Mouse (Mus musculus): ENCODE data around the gene Col15a1. TPM values are rescaled to one million over a fixed set of nuclear protein-coding genes. Genes with fewer than 3 reads are reported as not detected.
A peak's percentile ranks its signal among the peaks of the same experiment; 100 is the strongest.

Gene Col15a1
- polyA plus RNA-seq, 1 experiment = 0.18 TPM

- TF ChIP-seq MAX (IDR thresholded peaks at IDR 0.05; ENCODE audit: low read depth) = no peak
- no peak for TF ChIP-seq POLR2AphosphoS2 (IDR thresholded peaks at IDR 0.05; ENCODE audit: insufficient read length, low read depth)
- TF ChIP-seq SRF (IDR thresholded peaks at IDR 0.05; ENCODE audit: control insufficient read depth, insufficient read length, low read depth) = no peak
- TF ChIP-seq MYOG (IDR thresholded peaks at IDR 0.05; ENCODE audit: control insufficient read depth in 1 of 3, insufficient read depth in 1 of 3, insufficient read length in 2 of 3, low read depth in 2 of 3) = no peak
- TF ChIP-seq POLR2A (IDR thresholded peaks at IDR 0.05; ENCODE audit: insufficient read length, low read depth) = no peak
- TF ChIP-seq MYOD1 (IDR thresholded peaks at IDR 0.05; ENCODE audit: control insufficient read depth in 1 of 3, insufficient read length in 2 of 3, low read depth in 2 of 3) = no peak
- TF ChIP-seq E2F4 (IDR thresholded peaks at IDR 0.05; ENCODE audit: insufficient read depth) = no peak
- TF ChIP-seq TCF3 (IDR thresholded peaks at IDR 0.05; ENCODE audit: insufficient read length, low read depth) = no peak
- no peak for TF ChIP-seq CEBPB (IDR thresholded peaks at IDR 0.05; ENCODE audit: insufficient read depth, poor library complexity, severe bottlenecking)
- TF ChIP-seq TCF12 (IDR thresholded peaks at IDR 0.05; ENCODE audit: insufficient read depth, poor library complexity, severe bottlenecking) = no peak
- no peak for TF ChIP-seq USF1 (IDR thresholded peaks at IDR 0.05; ENCODE audit: low read depth)
- no peak for TF ChIP-seq REST (IDR thresholded peaks at IDR 0.05; ENCODE audit: insufficient read depth, insufficient read length)
- H3K79me2 ChIP-seq (ENCODE audit: control insufficient read depth, insufficient read depth) = no peaks in the 10 kb centered on the region
- H3K27me3 ChIP-seq (ENCODE audit: control insufficient read depth, insufficient read depth, insufficient read length) = peaks cover 18% of the 10 kb centered on the region
- no peak overlapping the region for H3K4me3 ChIP-seq
- no peak overlapping the region for H3K4me2 ChIP-seq (ENCODE audit: low read depth)
- no peaks in the 10 kb centered on the region for H3K36me3 ChIP-seq (ENCODE audit: control insufficient read depth, insufficient read depth)
- H3ac ChIP-seq (ENCODE audit: control insufficient read depth, insufficient read length) = no peak overlapping the region
Observed at GRCm38 (mm10) chr4:47330378-47331052, 122.6 kb downstream of the Col15a1 start.

DNA sequence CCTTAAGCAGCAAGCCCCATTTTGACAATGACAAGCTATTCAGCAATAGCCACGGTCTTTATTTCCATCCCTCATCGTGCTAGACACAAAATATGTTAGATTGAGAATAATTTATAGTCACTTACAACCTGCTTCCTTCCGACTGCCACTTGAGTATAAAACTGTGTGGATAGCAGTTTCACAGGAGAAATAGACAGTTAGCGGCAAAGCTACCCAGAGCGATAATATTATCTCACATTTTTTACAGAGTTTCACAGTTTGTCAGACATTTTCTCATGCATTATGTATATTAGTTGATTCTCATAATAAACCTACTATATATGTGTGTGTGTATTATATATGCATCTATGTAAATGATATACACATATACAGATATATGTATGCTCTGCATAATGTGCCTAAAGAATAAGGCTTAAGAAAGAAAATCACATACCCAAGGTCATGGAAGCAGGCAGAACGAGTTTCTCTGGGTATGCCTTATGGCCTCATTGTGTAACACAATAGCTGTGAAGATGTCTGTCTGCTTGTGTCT, 124.9 kb downstream of the Col15a1 start:
- Histone ChIP-seq H3K4me2 (ENCODE audit: low read depth) (no peak overlapping the region), H3K79me2 (ENCODE audit: control insufficient read depth, insufficient read depth) (no peaks in the 10 kb centered on the region), H3ac (ENCODE audit: control insufficient read depth, insufficient read length) (no peak overlapping the region), H3K36me3 (ENCODE audit: control insufficient read depth, insufficient read depth) (no peaks in the 10 kb centered on the region), H3K27me3 (ENCODE audit: control insufficient read depth, insufficient read depth, insufficient read length) (peaks cover 18% of the 10 kb centered on the region), H3K4me3 (no peak overlapping the region)
- TF ChIP-seq MYOG (IDR thresholded peaks at IDR 0.05; ENCODE audit: control insufficient read depth in 1 of 3, insufficient read depth in 1 of 3, insufficient read length in 2 of 3, low read depth in 2 of 3) = no peak
- no peak for TF ChIP-seq CEBPB (IDR thresholded peaks at IDR 0.05; ENCODE audit: insufficient read depth, poor library complexity, severe bottlenecking)
- TF ChIP-seq MAX (IDR thresholded peaks at IDR 0.05; ENCODE audit: low read depth) = no peak
- TF ChIP-seq USF1 (IDR thresholded peaks at IDR 0.05; ENCODE audit: low read depth) = no peak
- no peak for TF ChIP-seq MYOD1 (IDR thresholded peaks at IDR 0.05; ENCODE audit: control insufficient read depth in 1 of 3, insufficient read length in 2 of 3, low read depth in 2 of 3)
- no peak for TF ChIP-seq TCF3 (IDR thresholded peaks at IDR 0.05; ENCODE audit: insufficient read length, low read depth)
- TF ChIP-seq E2F4 (IDR thresholded peaks at IDR 0.05; ENCODE audit: insufficient read depth) = no peak
- TF ChIP-seq REST (IDR thresholded peaks at IDR 0.05; ENCODE audit: insufficient read depth, insufficient read length) = no peak
- no peak for TF ChIP-seq TCF12 (IDR thresholded peaks at IDR 0.05; ENCODE audit: insufficient read depth, poor library complexity, severe bottlenecking)
- no peak for TF ChIP-seq SRF (IDR thresholded peaks at IDR 0.05; ENCODE audit: control insufficient read depth, insufficient read length, low read depth)
- TF ChIP-seq POLR2A (IDR thresholded peaks at IDR 0.05; ENCODE audit: insufficient read length, low read depth) = no peak
- no peak for TF ChIP-seq POLR2AphosphoS2 (IDR thresholded peaks at IDR 0.05; ENCODE audit: insufficient read length, low read depth)

DNA sequence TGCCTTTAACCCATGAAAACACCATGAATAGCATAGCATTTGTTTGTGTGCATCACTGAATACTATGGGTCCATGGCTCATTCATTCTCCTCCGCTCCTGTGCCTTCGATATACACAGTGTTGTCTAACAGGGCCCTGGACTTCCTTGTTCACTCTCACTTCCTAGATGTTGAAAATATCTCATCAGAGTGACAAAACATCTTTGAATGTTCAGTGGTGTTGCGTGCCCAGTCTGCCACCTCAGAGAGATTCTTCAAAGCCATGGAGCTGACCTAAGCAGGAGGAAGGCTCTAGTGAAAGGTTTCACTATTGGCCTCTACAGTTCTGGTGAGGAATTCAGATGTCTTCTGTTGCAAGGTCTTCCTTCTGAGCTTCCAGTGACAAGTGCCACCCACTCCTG, 125.6 kb downstream of the Col15a1 start:
- Histone ChIP-seq H3ac (ENCODE audit: control insufficient read depth, insufficient read length) (no peak overlapping the region), H3K36me3 (ENCODE audit: control insufficient read depth, insufficient read depth) (no peaks in the 10 kb centered on the region), H3K4me2 (ENCODE audit: low read depth) (no peak overlapping the region), H3K4me3 (no peak overlapping the region), H3K79me2 (ENCODE audit: control insufficient read depth, insufficient read depth) (no peaks in the 10 kb centered on the region), H3K27me3 (ENCODE audit: control insufficient read depth, insufficient read depth, insufficient read length) (peaks cover 21% of the 10 kb centered on the region)
- TF ChIP-seq E2F4 (IDR thresholded peaks at IDR 0.05; ENCODE audit: insufficient read depth) (no peak), POLR2AphosphoS2 (IDR thresholded peaks at IDR 0.05; ENCODE audit: insufficient read length, low read depth) (no peak), TCF3 (IDR thresholded peaks at IDR 0.05; ENCODE audit: insufficient read length, low read depth) (no peak), MYOG (IDR thresholded peaks at IDR 0.05; ENCODE audit: control insufficient read depth in 1 of 3, insufficient read depth in 1 of 3, insufficient read length in 2 of 3, low read depth in 2 of 3) (no peak), POLR2A (IDR thresholded peaks at IDR 0.05; ENCODE audit: insufficient read length, low read depth) (no peak)

DNA sequence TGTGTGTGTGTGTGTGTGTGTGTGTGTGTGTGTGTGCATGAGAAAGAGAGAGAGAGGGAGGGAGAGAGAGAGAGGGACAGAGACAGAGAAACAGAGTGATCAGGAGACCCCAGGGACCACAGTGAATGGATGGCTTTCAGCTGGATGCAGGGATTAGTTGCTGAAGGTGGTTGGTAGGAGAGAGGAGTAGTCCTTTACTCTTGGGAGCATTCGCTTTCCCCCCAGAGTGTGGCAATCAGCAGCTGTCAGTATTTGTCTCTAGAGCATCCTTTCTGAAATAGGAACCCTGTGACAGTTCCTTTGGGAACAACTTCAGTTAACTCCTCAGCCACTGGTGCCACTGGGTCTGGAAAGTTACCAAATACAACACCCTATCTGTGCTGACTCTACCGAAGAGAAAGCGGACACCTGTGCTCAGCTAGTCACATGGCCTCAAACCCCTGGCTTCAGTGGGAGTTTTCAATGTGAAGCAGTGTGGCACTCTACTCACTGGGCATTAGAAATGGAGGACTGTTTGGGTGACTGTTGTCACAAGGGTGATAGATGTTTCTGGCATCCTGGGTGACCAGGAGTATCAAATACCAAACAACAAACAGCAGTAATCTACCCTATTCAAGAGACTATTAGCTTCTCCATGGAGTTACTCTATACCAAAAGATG, 129.1 kb downstream of the Col15a1 start:
- Histone ChIP-seq H3K36me3 (ENCODE audit: control insufficient read depth, insufficient read depth) (no peaks in the 10 kb centered on the region), H3K27me3 (ENCODE audit: control insufficient read depth, insufficient read depth, insufficient read length) (peaks cover 31% of the 10 kb centered on the region), H3K4me3 (no peak overlapping the region), H3K79me2 (ENCODE audit: control insufficient read depth, insufficient read depth) (no peaks in the 10 kb centered on the region), H3K4me2 (ENCODE audit: low read depth) (no peak overlapping the region), H3ac (ENCODE audit: control insufficient read depth, insufficient read length) (no peak overlapping the region)
- no peak for TF ChIP-seq POLR2A (IDR thresholded peaks at IDR 0.05; ENCODE audit: insufficient read length, low read depth)
- no peak for TF ChIP-seq TCF12 (IDR thresholded peaks at IDR 0.05; ENCODE audit: insufficient read depth, poor library complexity, severe bottlenecking)
- TF ChIP-seq POLR2AphosphoS2 (IDR thresholded peaks at IDR 0.05; ENCODE audit: insufficient read length, low read depth) = no peak
- TF ChIP-seq MYOD1 (IDR thresholded peaks at IDR 0.05; ENCODE audit: control insufficient read depth in 1 of 3, insufficient read length in 2 of 3, low read depth in 2 of 3) = peak in 1 of 3 experiments; percentile 15
- TF ChIP-seq USF1 (IDR thresholded peaks at IDR 0.05; ENCODE audit: low read depth) = no peak
- no peak for TF ChIP-seq CEBPB (IDR thresholded peaks at IDR 0.05; ENCODE audit: insufficient read depth, poor library complexity, severe bottlenecking)
- no peak for TF ChIP-seq MYOG (IDR thresholded peaks at IDR 0.05; ENCODE audit: control insufficient read depth in 1 of 3, insufficient read depth in 1 of 3, insufficient read length in 2 of 3, low read depth in 2 of 3)

Measured in myocyte (in vitro differentiated cells).